Mouse (Mus musculus) spleen, postnatal 36 days (tissue): Measurements from ENCODE around the gene Nod1.
A peak's percentile ranks its signal among the peaks of the same experiment; 100 is the strongest.
"Not testable (repeated sequence)": the region's sequence is repeated elsewhere in the genome, so short reads cannot be mapped to it uniquely, and the experiment has no call there.

Experiments
- DNase-seq, 2 experiments: peaks; one replicate each; pipeline ENCODE4 v3.0.0; 2022; ENCODE audit warnings: low spot score in 2 of 2, mixed read lengths in 1 of 2

Nod1 gene

GRCm38 (mm10) chr6:54979426-54979825 lies 7.0 kb upstream of the Nod1 start:
- DNase-seq, result no peak

- DNase-seq, result no peak
Observed at GRCm38 (mm10) chr6:54975616-54976015, 3.2 kb upstream of the Nod1 start.

GRCm38 (mm10) chr6:54974501-54974900 lies 2.1 kb upstream of the Nod1 start:
- DNase-seq, result peak; percentile 31 to 35

GRCm38 (mm10) chr6:54972929-54973211 lies 458 bp upstream of the Nod1 start:
- DNase-seq, result peak; percentile 44 to 58

GRCm38 (mm10) chr6:54971731-54972110 lies 691 bp downstream of the Nod1 start:
- DNase-seq, result no peak

- no peak for DNase-seq
Observed at GRCm38 (mm10) chr6:54970506-54970905, 1.9 kb downstream of the Nod1 start.

GRCm38 (mm10) chr6:54969801-54970200 lies 2.6 kb downstream of the Nod1 start:
- DNase-seq, result no peak

- DNase-seq, result no peak
Observed at GRCm38 (mm10) chr6:54967591-54967990, 4.8 kb downstream of the Nod1 start.

- peak; percentile 24 to 34 for DNase-seq
Observed at GRCm38 (mm10) chr6:54965234-54965633, 7.2 kb downstream of the Nod1 start.

- DNase-seq, result peak; percentile 31 to 40
Observed at GRCm38 (mm10) chr6:54964755-54965154, 7.7 kb downstream of the Nod1 start.

- DNase-seq, result no peak
Observed at GRCm38 (mm10) chr6:54963599-54963998, 8.8 kb downstream of the Nod1 start.

- no peak for DNase-seq
Observed at GRCm38 (mm10) chr6:54957655-54958054, 14.8 kb downstream of the Nod1 start.

GRCm38 (mm10) chr6:54956425-54956824 lies 16.0 kb downstream of the Nod1 start:
- DNase-seq, result no peak

- DNase-seq, result no peak
Observed at GRCm38 (mm10) chr6:54955949-54956348, 16.5 kb downstream of the Nod1 start.

- DNase-seq, result peak; percentile 47 to 56
Observed at GRCm38 (mm10) chr6:54954659-54955414, 17.6 kb downstream of the Nod1 start.

GRCm38 (mm10) chr6:54953399-54953798 lies 19.0 kb downstream of the Nod1 start:
- DNase-seq, result not testable (repeated sequence)

- no peak for DNase-seq
Observed at GRCm38 (mm10) chr6:54952542-54952941, 19.9 kb downstream of the Nod1 start.

GRCm38 (mm10) chr6:54948682-54949081 lies 23.7 kb downstream of the Nod1 start:
- peak in 1 of 2 experiments; percentile 38 for DNase-seq

GRCm38 (mm10) chr6:54946241-54946953 lies 26.0 kb downstream of the Nod1 start:
- no peak for DNase-seq

GRCm38 (mm10) chr6:54944551-54944950 lies 27.9 kb downstream of the Nod1 start:
- DNase-seq, result no peak

- no peak for DNase-seq
Observed at GRCm38 (mm10) chr6:54943753-54944152, 28.7 kb downstream of the Nod1 start.

GRCm38 (mm10) chr6:54943292-54943691 lies 29.1 kb downstream of the Nod1 start:
- DNase-seq, result no peak

GRCm38 (mm10) chr6:54941149-54941548 lies 31.3 kb downstream of the Nod1 start:
- no peak for DNase-seq
